11 mouse cellular contexts compared by ENCODE assay signal in genomic region chr16:26047870-26048269, GRCm38 (mm10). TPM values are rescaled to one million over a fixed set of nuclear protein-coding genes. Genes with fewer than 3 reads are reported as not detected.
DNase-seq lines count a peak whose midpoint lies in the region; ATAC-seq and TF ChIP-seq lines count a peak whose summit lies in the region.
"Had no signal": no experiment of that assay in that cellular context is flagged by ENCODE, and none has a peak within 500 bp of the region (broad histone marks: within the 10 kb centered on the region; RNA-seq: fewer than 3 reads in every experiment).

No protein-coding gene starts in this region.

- no peak for TF ChIP-seq CTCF in heart, adult 2 months (IDR thresholded peaks at IDR 0.05)
- no peak for TF ChIP-seq CTCF in heart, postnatal 0 days (IDR thresholded peaks at IDR 0.05; ENCODE audit: low read depth)

- no peak overlapping the region for H3K27ac ChIP-seq in hindbrain, embryonic 14.5 days
- no peak overlapping the region for H3K27ac ChIP-seq in hindbrain, embryonic 11.5 days (ENCODE audit: low read depth, low read length)
- peak overlapping the region; percentile 70 for H3K27ac ChIP-seq in heart, adult 2 months
- H3K27ac ChIP-seq in heart, postnatal 0 days (ENCODE audit: low read depth): peak overlapping the region; percentile 80
- no peak overlapping the region for H3K27ac ChIP-seq in midbrain, embryonic 15.5 days

- ATAC-seq in hindbrain, embryonic 14.5 days (ENCODE audit: low FRiP score): peak; percentile 27; the same call in 1 of the 2 replicates
- ATAC-seq in hindbrain, embryonic 11.5 days (ENCODE audit: low FRiP score): no peak
- ATAC-seq in heart, postnatal 0 days (ENCODE audit: insufficient read depth, low read depth): peak; percentile 63
- no peak for ATAC-seq in midbrain, embryonic 15.5 days (replicated peaks)

- H3K9ac ChIP-seq in hindbrain, embryonic 14.5 days: no peak overlapping the region
- no peak overlapping the region for H3K9ac ChIP-seq in hindbrain, embryonic 11.5 days (ENCODE audit: low read depth, low read length)
- H3K9ac ChIP-seq in heart, adult 2 months (ENCODE audit: low read depth, low read length): no peak overlapping the region
- H3K9ac ChIP-seq in heart, postnatal 0 days (replicated peaks; ENCODE audit: low read depth, low read length): no peak overlapping the region
- no peak overlapping the region for H3K9ac ChIP-seq in midbrain, embryonic 15.5 days

- 0 out of 2 replicates have a peak, but pooled peaks cover 3% of the 10 kb centered on the region for H3K4me1 ChIP-seq in hindbrain, embryonic 14.5 days (replicated peaks; ENCODE audit: control insufficient read depth, insufficient read depth, low read length)
- no peaks in the 10 kb centered on the region for H3K4me1 ChIP-seq in hindbrain, embryonic 11.5 days (replicated peaks; ENCODE audit: control insufficient read depth, insufficient read depth, low read length)
- H3K4me1 ChIP-seq in heart, adult 2 months (ENCODE audit: control insufficient read depth, insufficient read depth, low read length): peaks cover 18% of the 10 kb centered on the region
- H3K4me1 ChIP-seq in heart, postnatal 0 days (ENCODE audit: control insufficient read depth, insufficient read depth): peaks cover 43% of the 10 kb centered on the region
- H3K4me1 ChIP-seq in midbrain, embryonic 15.5 days: no peaks in the 10 kb centered on the region

- WGBS in hindbrain, embryonic 14.5 days: 87% methylated on average over 3 of the region's 3 CpGs
- 77% methylated on average over 3 of the region's 3 CpGs for WGBS in hindbrain, embryonic 11.5 days
- 44% methylated on average over 3 of the region's 3 CpGs for WGBS in heart, adult 2 months
- 26% methylated on average over 3 of the region's 3 CpGs for WGBS in heart, postnatal 0 days
- WGBS in midbrain, embryonic 15.5 days: 88% methylated on average over 3 of the region's 3 CpGs

- TF ChIP-seq EP300 in heart, adult 2 months (IDR thresholded peaks at IDR 0.05; ENCODE audit: insufficient read depth, low read depth, low read length): no peak
- TF ChIP-seq EP300 in heart, postnatal 0 days (IDR thresholded peaks at IDR 0.05; ENCODE audit: low read depth): peak; percentile 31; the same call in 1 of the 2 replicates

- no peak overlapping the region for H3K4me3 ChIP-seq in hindbrain, embryonic 14.5 days (replicated peaks; ENCODE audit: low read length)
- no peak overlapping the region for H3K4me3 ChIP-seq in hindbrain, embryonic 11.5 days (ENCODE audit: low read depth, low read length)
- H3K4me3 ChIP-seq in heart, adult 2 months: no peak overlapping the region
- H3K4me3 ChIP-seq in heart, postnatal 0 days (ENCODE audit: low read depth, low read length): no peak overlapping the region
- H3K4me3 ChIP-seq in midbrain, embryonic 15.5 days: no peak overlapping the region

- no peaks in the 10 kb centered on the region for H3K9me3 ChIP-seq in hindbrain, embryonic 14.5 days (ENCODE audit: control insufficient read depth, low read length)
- H3K9me3 ChIP-seq in hindbrain, embryonic 11.5 days (ENCODE audit: control insufficient read depth, low read length): no peaks in the 10 kb centered on the region
- no peaks in the 10 kb centered on the region for H3K9me3 ChIP-seq in heart, postnatal 0 days (replicated peaks; ENCODE audit: control insufficient read depth, low read length)
- H3K9me3 ChIP-seq in midbrain, embryonic 15.5 days: no peaks in the 10 kb centered on the region

- no peak overlapping the region for H3K4me2 ChIP-seq in hindbrain, embryonic 14.5 days (replicated peaks)
- H3K4me2 ChIP-seq in hindbrain, embryonic 11.5 days (replicated peaks; ENCODE audit: low read depth, low read length): no peak overlapping the region
- H3K4me2 ChIP-seq in heart, postnatal 0 days (ENCODE audit: low read depth, low read length): no peak overlapping the region
- H3K4me2 ChIP-seq in midbrain, embryonic 15.5 days: no peak overlapping the region

- H3K79me2 ChIP-seq in heart, adult 2 months (replicated peaks; ENCODE audit: control insufficient read depth, insufficient read depth, low read length): no peaks in the 10 kb centered on the region

- intact Hi-C loops in heart, adult 2 months (cut with DNase I): no loop called here

- no peak for DNase-seq in hindbrain, embryonic 14.5 days (ENCODE audit: low spot score)
- DNase-seq in hindbrain, embryonic 11.5 days (ENCODE audit: low spot score): no peak
- DNase-seq in heart, adult 2 months: peak in 1 of 2 experiments; percentile 25
- DNase-seq in heart, postnatal 0 days (ENCODE audit: low spot score): peak; percentile 81
- DNase-seq in lung, postnatal 14 days: peak; percentile 16
- DNase-seq in cerebellum, adult 9-11 months: no peak
- DNase-seq in cerebellum, adult 11-12 months: no peak
- DNase-seq: adrenal gland, postnatal 14 days; spleen, adult 18-20 months; thymus, adult 2 months had no signal

- H3K27me3 ChIP-seq in hindbrain, embryonic 14.5 days (ENCODE audit: control insufficient read depth, insufficient read depth, low read length): no peaks in the 10 kb centered on the region
- H3K27me3 ChIP-seq in hindbrain, embryonic 11.5 days (ENCODE audit: control insufficient read depth, insufficient read depth, low read length): no peaks in the 10 kb centered on the region
- no peaks in the 10 kb centered on the region for H3K27me3 ChIP-seq in heart, adult 2 months (ENCODE audit: control insufficient read depth, insufficient read depth, low read length)
- H3K27me3 ChIP-seq in heart, postnatal 0 days (ENCODE audit: control insufficient read depth, insufficient read depth, low read length): no peaks in the 10 kb centered on the region
- no peaks in the 10 kb centered on the region for H3K27me3 ChIP-seq in midbrain, embryonic 15.5 days (replicated peaks)

- H3K36me3 ChIP-seq in hindbrain, embryonic 14.5 days (replicated peaks; ENCODE audit: control insufficient read depth, insufficient read depth): no peaks in the 10 kb centered on the region
- no peaks in the 10 kb centered on the region for H3K36me3 ChIP-seq in hindbrain, embryonic 11.5 days (ENCODE audit: control insufficient read depth, insufficient read depth, low read length)
- peaks cover 20% of the 10 kb centered on the region for H3K36me3 ChIP-seq in heart, adult 2 months (ENCODE audit: control insufficient read depth, insufficient read depth, low read length)
- H3K36me3 ChIP-seq in heart, postnatal 0 days (replicated peaks; ENCODE audit: control insufficient read depth, insufficient read depth, low read length): no peaks in the 10 kb centered on the region
- H3K36me3 ChIP-seq in midbrain, embryonic 15.5 days (replicated peaks): no peaks in the 10 kb centered on the region

- no peak for TF ChIP-seq POLR2A in heart, adult 2 months (IDR thresholded peaks at IDR 0.05; ENCODE audit: insufficient read depth, low read depth, low read length)

RNA-seq across cellular contexts. Expression of gene P3h2, which starts 57.7 kb away (rescaled TPM):
- 1.0 and 1.6 TPM in 2 replicates for polyA plus RNA-seq in hindbrain, embryonic 14.5 days (2014; fragmentation: Nextera tagmentation; extraction: Ambion mirVana)
- polyA plus RNA-seq in hindbrain, embryonic 11.5 days (2014; fragmentation: Nextera tagmentation; extraction: Ambion mirVana): 1.8 and 2.8 TPM in 2 replicates
- 1 to 10 TPM; 4.2 to 4.3 TPM for total RNA-seq in heart, adult 2 months (2021)
- polyA plus RNA-seq in heart, adult 2 months (2012; rRNA removed): 1.2 and 1.6 TPM in 2 replicates
- 5.6 and 8.3 TPM in 2 replicates for total RNA-seq in heart, postnatal 0 days (2014; rRNA removed; ENCODE audit: low replicate concordance)
- polyA plus RNA-seq in heart, postnatal 0 days (2015; fragmentation: Nextera tagmentation; extraction: Ambion mirVana): 0.74 and 0.93 TPM in 2 replicates
- polyA plus RNA-seq in midbrain, embryonic 15.5 days (2015; fragmentation: Nextera tagmentation; extraction: Ambion mirVana): 0.56 and 1.2 TPM in 2 replicates

Comparison
In these comparisons a context has a peak if more than half of its experiments do, and no peak if none do; other contexts are left out.
1. ATAC-seq: peak in hindbrain, embryonic 14.5 days (single experiment) and heart, postnatal 0 days (single experiment); none in hindbrain, embryonic 11.5 days (single experiment) and midbrain, embryonic 15.5 days (single experiment).
2. DNase-seq: peak in heart, postnatal 0 days (single experiment) and lung, postnatal 14 days (single experiment); none in hindbrain, embryonic 14.5 days (single experiment), hindbrain, embryonic 11.5 days (single experiment), cerebellum, adult 9-11 months (single experiment) and cerebellum, adult 11-12 months (single experiment).
3. H3K27ac ChIP-seq: peak in heart, adult 2 months (single experiment) and heart, postnatal 0 days (single experiment); none in hindbrain, embryonic 14.5 days (single experiment), hindbrain, embryonic 11.5 days (single experiment) and midbrain, embryonic 15.5 days (single experiment).